Mouse (Mus musculus) gastrocnemius, postnatal 4 days (tissue): Measurements from ENCODE around the gene Ago3. TPM values are rescaled to one million over a fixed set of nuclear protein-coding genes. Genes with fewer than 3 reads are reported as not detected.
A peak's percentile ranks its signal among the peaks of the same experiment; 100 is the strongest.

ENCODE experiments used
- DNase-seq, 2 experiments: peaks; one replicate each; pipeline ENCODE4 v3.0.0; 2021 to 2022; ENCODE audit warnings: low spot score in 2 of 2, mixed read lengths in 2 of 2
- long read RNA-seq, 2 experiments: library from polyadenylated mRNA; stranded (forward); transcript quantifications; one replicate each; pipeline ENCODE4 v2.0.0; 2021
- total RNA-seq, 2 experiments: library from RNA; stranded (reverse); gene quantifications; 2 replicates each; pipeline ENCODE4 v1.2.3; 2021

Ago3 gene
- 10 to 100 TPM; 14.1 to 17.5 TPM for total RNA-seq
- long read RNA-seq, experiment 1, full-length matches to known transcripts: 1 of 8 reads
- long read RNA-seq, experiment 1, partial matches to known transcripts: 1 of 8 reads
- long read RNA-seq, experiment 1, other reads (novel, unspliced or antisense): 6 of 8 reads
- long read RNA-seq, experiment 2, partial matches to known transcripts: 0 of 2 reads
- long read RNA-seq, experiment 2, other reads (novel, unspliced or antisense): 2 of 2 reads

DNA sequence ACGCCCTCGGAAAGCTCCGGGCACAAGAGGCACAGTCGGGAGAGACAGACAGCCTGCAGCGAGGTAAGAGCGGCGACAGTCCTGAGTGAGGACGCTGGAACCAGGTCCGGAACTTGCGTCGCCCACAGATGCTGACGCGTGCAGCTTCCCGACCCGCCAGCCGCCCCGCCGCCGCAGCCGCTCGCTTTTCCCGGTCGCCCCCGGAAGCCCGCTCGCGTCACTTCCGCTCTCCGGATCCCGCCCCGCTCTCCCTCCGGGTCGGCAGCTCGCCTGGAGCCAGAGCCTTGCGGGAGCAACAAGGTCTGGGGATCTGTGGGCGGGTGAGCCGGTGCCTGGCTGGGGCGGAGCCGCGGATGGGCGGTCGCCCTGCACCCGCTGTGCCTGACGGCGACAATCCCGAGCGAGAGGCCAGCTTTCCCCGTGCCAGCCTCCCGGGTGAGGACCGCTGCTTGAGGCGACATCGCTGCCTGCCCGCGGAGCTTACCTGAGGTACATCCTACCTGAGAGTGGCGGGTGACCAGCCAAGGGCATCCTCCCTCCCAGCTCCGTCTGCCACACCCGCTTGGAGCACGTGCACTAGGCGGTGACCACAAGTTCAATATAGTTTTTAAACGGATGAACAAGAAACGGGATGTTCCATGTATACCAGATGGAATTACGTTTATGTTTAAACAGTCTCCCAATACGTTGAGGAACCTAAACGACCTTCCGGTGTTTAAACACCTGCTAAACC is at the start of gene Ago3:
Ago3 (minus strand) TSS at position 210 of the 733 bp plus-strand sequence.
- DNase-seq: peak; percentile 93 to 95

DNA sequence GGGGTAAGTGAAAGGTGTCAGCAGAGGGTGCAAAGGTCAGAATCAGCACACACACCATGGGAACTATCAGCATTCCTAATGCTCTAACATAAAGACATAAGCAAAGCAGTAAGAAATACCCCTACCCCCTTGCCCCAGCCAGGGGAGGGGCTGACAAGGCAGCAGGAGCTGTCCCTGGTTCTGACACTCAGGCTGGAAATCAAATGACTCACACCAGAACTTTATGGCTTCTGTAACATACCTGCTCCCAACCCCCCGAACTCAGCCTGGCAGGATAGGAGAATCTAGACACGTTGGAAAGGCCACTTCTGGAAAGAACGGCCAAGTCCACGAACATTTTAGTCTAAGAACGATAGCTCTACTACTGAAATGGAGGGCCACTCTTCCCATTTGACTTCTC is 43.7 kb upstream of the Ago3 start:
- DNase-seq: no peak

DNA sequence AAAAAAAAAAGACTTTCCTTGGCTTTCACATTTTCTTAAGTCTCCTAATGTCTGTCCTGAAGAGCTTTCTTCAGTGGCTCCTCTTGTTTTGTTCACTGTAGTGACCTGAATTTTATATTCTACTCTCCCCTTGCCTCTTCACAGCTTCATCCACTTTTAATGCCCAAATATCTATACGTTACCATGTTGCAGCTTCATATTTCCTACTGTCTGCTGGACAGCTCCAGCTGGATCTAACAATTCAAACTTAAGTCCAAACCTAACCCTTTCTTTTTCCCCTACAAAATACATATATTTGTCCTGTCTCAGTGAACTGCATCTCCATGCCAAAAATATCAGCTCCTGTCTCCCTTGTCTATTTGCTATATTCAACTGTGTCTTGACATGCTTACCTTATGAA is 40.0 kb upstream of the Ago3 start:
- no peak for DNase-seq

DNA sequence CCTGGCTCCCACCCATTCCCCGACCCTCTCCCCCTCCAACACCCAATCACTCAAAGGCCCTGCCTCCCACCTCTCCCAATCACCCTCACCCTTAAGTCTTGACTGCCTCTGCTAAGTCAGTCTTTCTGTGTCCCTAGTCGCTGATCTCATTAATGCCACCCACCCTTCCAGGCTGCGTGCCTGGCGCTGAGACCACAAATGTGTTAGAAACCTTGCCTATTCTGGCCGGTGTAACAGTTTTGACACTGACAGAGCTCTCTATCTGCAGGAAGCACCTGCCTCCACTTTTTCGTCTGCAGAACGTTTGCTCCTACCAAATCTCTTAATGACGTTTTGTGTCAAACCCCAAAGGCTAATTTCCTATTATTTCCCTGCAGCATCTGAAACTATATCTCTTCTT is 39.6 kb upstream of the Ago3 start:
- DNase-seq: no peak

DNA sequence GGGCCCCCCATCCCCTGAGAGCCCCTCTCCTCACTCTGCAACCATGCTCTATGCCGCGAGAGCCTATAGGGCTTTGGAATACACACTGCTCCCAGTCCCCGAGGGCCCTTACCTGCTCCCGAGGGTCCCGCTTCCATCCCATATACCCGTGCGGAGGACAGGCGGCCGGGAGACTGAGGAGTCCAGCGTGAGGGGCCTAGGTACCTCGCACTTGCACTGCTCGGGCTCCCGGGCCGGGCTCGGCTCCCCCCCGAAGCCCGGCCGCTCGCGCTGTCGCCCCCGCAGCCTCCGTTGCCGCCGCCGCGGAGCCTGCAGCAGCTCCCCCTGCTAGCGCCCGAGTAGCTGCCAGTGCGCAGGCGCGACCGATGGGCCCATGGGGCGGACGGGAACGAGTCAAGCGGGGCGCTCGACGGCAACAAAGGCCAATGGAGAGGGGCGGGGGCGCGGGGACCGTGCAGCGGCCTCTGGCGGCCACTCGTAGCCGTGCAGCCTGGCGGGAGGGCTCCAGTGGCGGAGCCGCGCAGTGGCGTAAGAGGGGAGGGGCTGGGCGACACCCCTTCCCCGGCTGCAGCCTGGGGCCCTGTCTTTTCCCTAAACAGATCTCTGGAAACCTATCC is 39.0 kb upstream of the Ago3 start, which contains the start of gene Ago1:
Ago1 (minus strand) TSS at position 299 of the 617 bp plus-strand sequence.
- peak; percentile 95 to 97 for DNase-seq

DNA sequence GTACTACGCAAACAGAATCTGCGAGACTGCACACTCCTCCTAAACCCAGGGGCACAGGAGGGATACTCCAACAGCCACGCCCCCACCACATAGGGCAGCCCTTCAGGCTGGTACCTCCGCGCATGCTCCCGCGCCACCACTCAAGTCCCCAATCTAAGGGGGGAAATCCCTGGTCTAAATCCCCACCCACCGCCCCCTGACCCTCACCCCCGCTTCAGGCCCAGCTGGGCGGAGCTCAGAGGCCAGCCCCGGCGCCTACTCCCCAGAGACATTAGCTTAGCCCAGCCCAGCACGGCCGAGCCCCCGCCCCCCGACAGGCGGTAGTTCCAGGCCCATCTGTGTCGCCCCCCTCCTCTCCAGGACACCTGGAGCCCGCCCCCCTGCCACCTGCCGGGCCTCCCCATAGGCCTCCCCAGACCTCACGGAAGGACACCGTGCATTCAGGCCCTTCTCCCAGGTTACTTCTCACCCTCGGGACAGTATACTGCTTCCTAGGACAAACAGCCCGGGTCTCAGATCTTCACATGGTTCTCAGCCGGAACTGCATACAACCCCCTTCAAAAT is 38.4 kb upstream of the Ago3 start:
- DNase-seq: peak; percentile 24 to 50

DNA sequence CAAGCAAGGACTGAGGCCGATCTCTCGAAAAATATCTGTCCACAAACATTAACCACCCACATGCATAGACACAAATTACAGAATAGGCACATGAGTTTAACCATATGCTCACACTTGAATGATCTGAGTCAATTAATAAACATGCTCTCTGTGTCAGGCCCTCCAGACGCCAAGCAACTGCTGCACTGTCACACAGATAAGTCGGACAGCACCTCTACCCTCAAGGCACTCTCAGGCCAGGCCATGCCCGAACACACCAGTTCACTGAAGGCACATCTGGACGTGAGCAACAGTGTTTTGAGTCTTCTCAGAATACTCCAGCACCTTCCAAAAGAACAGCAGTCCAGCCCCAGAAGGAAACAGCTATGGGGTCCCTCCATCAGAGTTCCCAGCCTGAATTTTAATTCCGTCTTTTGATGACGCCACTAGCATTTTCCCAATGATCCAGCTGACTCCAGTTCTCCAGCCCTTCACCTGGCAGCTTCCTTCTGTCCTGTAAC is 36.9 kb upstream of the Ago3 start:
- no peak for DNase-seq

DNA sequence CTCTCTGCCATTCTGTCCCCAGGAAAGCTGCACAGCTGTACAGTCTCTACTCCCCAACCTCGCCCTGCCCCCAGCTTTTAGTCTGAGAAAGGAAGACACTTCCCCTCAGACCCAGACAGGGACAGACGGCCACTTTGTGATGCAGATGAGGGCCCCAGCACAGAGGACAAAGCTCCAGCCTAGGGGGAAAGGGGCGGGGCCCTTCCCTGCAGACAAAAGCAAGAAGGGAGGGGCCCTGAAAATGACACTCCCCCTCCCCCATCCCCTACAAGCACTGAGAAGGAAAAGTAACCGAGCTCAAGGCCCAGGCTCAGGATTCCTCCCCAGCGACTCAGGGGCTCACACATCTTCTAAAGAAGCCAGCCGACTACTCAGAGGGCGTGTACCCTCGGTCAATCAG is 36.5 kb upstream of the Ago3 start:
- peak in 1 of 2 experiments; percentile 16 for DNase-seq

DNA sequence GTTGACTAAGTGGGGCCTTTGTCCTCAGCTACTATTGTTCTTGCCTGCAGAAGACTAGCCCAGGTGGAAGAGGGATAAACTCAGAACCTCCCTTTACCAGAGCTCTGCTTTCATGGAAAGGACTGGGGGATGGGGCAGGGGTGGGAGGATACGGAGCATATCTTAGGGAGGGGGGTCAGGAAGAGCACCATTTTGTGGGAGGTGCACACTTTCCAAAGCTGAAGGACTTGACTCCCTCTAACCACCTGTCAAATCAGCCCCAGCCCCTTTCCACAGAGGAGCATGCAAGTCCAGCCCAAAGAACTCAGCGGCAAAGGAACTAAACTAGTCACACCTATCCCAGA is 35.5 kb upstream of the Ago3 start:
- no peak for DNase-seq

DNA sequence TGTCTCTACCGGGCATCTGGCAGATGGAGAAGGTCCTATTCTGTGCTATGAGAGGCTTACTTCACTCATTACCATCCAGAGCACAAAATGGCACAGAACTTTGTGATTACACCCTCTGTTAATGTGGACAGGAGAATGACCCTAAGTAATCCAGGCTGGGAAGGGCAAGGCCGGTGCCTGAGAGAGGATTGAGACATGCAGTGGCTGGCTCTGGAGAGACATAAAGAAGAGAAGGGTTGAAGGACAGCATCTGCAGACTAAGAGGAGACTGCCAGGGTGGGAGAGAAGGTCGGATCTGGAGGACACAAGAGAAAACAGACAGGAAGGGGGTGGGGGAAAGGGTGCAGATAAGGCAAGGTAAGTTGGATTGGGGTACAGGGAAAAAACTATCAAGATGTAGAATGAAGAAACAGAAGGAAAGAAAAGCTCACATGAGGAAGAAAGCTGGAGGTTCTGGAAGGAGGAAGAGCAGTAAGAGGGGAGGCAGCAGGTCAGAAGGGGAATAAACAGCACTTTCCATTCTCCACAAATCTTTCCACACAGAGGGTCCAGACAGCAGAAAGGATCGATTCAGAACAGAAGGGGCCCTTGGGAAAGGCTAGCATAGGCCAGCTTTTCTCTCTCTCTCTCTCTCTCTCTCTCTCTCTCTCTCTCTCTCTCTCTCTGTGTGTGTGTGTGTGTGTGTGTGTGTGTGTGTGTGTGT is 35.0 kb upstream of the Ago3 start:
- DNase-seq: no peak

DNA sequence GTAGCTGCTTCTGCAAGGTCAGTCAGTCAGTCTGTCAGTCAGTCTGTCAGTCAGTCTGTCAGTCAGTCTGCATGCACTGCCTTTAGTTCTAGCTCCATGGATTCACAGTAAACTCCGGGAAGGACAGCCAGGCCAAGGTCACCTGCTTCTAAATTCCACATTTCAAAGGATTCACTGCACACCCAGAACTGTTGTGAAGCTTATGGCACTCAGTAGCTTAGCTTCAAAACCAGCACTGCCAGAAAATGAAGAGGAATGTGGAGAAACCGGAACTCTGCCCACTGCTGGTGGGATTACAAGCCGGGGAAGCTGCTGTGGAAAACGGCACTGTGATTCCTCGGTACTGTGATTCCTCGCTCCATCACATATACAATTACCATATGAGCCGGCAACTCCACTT is 26.1 kb upstream of the Ago3 start:
- no peak for DNase-seq

DNA sequence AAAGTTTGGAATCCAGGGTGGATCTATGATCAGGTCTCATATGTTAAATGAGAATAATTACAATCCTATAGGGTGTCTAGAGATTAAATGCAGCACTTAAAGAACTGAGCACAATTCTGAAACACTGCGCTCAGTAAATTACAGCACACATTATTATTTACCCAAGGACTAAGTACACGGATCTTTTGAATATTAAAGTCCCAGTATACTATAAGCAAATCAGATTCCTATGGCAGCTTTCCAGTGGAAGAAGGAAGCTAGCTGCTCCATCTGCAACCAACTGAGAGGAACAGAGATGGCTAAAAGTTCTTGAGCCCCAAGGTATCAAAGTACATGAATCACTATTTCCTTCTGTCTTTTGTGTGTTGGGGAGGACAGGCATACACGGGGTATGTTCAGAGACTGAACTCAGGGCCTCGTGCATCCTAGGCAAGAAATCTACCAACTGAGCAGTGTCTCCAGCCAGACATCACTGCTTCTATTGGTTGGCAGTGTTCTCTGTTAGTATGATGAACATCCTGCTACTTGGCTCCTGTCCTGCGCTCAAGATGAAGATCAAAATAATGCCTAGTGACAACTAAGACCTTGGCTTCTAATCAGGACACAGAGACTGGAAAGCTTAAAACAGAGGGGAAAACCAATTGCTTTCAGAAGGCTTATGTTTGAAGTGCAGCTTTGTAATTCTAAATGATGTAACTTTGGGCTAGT is 25.3 kb upstream of the Ago3 start:
- no peak for DNase-seq

DNA sequence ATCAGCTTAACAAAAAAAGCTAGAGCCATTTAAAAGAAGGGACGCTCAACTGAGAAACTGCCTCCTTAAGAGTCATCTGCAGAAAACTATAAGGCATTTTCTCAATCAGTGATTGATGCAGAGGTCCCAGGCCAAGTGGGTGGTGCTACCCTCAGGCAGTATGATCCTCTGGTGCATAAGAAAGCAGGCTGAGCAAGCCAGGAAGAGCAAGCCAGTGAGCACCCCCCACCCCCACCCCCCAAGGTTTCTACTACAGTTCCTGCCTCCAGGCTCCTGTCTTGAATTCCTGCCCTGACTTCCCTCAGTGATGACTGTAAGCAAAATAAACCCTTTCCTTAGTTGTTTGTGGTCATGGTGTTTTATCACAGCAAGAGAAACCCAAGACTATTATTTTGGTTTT is 20.9 kb upstream of the Ago3 start:
- DNase-seq: no peak

DNA sequence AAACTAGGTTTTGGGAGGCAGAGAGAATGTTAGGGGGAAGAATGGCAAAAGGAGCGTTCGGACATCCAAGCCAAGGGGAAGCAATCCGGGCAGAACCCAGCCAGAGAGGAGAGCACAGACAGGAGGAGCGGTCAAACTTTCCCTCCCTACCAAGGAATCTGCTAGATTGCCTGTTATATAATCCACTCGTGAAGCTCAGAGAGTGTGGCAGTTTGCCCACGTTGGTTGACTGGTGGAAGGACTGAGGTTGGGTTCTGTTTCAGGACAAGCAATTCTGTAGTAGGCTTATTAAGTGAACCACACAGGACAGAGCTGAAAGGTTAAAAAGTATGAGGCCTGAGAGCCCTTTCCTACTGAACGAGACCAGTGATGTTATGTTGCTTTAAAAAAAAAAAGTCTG is 17.8 kb upstream of the Ago3 start:
- no peak for DNase-seq

DNA sequence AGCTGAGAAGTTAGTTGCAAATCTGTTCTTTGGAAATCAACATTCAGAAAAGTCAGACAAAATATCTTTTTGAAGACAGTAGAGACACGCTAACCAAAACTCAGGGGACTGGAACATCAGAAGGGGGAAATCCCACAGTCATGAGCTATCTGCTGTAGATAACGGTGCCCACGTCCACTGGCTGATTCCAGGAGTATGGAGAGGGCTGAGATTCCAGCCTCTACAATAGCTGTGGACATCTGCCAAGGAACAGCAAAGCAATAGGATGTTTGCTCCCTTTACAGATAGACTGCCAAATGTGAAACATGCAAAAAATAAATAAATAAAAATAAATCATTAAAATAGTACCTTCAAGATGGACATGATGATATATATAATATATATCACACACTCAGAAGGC is 15.2 kb upstream of the Ago3 start:
- no peak for DNase-seq

DNA sequence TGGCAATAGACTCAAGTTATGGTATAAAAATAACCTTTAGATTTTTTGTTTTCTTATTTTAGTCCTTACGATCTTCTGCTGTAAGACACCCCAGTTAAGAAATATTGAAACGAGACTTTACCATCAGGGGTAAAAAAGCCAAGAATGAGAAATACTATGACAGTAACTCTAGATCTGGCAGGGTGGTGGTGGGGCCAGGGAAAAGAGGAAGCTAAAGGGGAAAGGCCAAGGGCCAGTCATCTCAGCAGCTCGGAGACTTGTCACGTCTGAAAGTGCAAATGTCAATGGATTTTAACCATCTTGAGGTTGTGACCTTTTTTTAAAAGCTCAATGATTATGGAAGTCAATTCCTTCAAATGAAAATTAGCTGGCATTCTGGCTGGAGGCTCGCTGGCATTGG is 8.9 kb upstream of the Ago3 start:
- DNase-seq: no peak

DNA sequence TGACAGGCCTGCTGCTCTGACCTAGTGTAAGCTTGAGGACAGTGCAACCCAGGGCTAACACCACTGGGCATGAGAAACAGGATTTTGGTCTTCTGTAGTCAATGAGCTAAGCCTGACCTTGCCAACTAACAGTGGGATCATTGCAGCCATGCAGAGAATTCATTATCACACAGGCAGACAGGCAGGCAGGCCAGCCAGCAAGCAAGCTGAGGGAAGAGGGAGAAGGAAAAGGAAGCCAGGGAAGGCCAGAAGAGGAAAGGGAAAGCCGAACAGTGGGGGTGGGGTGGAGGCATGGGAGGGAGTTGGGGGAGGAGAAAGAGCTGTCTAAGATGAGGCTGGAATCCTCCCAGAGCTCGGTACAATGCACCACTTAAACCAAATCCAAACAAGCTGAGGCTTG is 6.9 kb upstream of the Ago3 start:
- DNase-seq: no peak

DNA sequence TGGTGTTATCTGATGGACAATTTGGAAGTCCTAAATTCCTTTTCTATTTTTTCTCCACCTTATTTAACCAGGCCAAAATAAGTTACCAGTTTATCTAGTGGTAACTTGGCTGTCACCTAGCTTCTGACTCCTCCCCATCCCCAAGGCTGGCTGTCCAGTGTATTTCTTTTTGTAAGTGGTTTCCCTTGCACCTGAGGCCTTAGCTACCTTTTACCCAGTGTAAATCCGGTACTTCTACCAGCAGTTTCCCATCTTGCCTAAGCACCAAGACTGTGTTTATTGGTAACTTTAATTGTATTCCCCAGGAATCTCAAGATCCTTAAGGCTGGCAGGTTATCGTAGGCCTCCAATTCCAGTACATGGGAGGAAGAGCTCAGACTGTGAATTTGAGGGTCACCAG is 4.7 kb upstream of the Ago3 start:
- DNase-seq: no peak

DNA sequence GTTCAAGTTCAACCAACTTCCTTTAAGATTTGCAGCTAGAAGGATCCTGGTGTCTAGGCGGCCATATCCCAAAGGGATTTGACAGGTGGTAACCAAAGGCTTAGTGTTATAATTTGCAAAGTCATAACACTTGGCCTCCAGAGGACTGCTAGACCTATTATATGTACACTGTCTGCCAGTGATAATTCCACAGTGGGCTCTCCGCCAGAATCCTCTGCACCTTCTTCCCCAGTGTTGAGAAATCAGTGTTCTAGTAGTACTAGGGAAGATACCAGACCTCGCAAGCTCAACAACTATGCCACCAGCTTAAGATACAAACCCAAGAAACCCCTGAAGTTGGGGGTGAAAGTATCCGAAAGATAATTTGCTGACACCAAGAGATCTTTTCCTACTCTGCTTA is 3.8 kb upstream of the Ago3 start:
- DNase-seq: no peak

DNA sequence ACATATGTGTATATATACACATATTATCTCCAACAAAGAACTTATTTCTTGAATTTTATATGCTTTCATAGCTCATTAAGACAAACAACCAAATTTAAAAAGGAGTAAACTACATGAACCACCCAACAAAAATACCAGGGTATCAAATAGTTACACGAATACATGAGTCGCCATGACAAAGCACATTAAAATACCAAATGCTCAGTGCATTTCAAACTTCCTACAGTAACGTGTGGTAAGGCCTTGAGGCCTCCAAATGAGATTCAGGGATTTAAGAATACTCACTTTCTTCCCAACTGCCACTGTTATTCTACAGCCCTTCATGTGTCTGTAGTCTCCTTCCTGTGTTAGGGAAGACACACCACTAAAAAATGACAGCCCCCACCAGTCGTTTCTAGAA is 2.4 kb upstream of the Ago3 start:
- DNase-seq: no peak
